Mouse (Mus musculus) kidney, postnatal 25 days (tissue): ENCODE data around the gene Amfr.

Experiments used
- DNase-seq, 2 experiments: peaks; one replicate each; pipeline ENCODE4 v3.0.0; 2021; ENCODE audit warnings: mixed read lengths in 2 of 2

Amfr gene

DNA sequence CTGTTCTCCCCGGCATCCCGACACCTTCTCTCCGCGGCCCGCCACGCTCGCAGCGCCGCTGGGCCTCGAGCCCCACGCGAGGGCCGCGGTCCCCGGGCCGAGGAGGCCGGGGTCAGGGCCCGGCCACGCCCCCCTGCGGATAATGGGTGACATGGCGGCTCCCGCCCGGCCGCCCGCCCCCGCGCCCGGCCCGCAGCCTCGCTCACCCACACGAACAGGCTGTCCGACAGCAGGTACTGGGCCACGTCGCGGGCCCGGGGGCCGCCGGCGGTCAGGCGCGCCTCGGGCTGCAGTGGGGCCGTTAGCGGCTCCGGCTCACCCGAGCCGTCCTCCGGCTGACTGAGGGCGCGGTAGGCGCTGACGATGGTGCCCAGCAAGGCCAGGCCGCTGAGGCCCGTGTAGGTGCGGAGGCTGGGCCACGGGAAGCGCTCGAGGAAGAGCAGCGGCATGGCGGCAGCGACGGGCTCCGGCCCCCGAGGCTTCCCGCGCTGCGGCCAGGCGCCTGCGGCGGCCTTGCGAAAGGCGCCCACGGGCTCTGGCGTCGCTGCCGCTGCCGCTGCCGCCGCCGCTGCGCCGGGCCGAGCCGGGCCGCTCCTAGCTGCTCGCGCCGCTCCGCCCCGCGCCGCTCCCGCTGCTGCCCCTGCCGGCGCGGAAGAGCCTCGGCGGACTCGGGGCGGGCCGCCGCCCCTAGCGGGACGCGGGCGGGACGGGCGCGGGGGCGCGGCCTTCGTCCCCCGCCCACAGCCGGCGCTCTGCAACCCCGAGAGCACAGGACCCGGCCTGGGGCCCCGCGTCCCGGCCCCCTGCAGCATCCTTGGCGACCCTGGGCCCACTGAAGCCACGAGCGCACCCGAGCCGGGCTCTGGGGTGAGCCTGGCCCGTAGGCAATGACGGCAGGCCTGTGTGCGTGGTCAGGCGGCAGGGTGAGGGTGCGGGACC, at the start of gene Amfr:
Gene Amfr, minus strand, starts transcription at position 830 of the 939 bp plus-strand sequence.
- DNase-seq: peak; percentile 70 to 84

DNA sequence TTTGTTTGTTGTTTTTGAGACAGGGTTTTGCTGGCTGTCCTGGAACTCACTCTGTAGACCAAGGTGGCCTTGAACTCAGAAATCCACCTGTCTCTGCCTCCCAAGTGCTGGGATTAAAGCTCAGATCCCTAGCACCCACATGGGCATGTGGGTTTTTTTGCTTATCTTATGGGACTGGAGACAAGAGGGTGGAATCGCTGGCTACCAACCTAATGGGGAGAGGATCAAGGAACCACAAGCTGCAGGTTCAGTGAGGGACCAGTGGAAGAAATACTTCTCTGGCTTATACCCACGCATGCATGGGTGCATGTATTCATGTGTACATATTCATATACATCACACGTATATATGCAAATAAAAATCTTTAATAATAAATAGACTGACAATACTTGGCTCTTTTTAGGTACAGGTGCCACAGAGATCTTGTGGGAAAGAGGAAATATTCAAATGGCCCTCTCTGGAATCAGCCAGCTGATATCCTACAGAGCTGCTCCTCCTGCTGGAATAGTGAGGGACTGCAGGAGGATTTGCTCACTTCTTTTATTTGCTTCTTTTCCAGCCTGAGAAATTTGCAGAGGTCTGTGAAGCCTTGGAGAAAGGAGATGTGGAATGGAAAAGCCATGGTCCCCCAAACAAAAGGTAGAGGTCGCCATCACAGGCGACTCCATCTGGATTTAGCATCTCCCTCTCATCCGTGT, 44.7 kb upstream of the Amfr start:
- DNase-seq: peak; percentile 47 to 77

DNA sequence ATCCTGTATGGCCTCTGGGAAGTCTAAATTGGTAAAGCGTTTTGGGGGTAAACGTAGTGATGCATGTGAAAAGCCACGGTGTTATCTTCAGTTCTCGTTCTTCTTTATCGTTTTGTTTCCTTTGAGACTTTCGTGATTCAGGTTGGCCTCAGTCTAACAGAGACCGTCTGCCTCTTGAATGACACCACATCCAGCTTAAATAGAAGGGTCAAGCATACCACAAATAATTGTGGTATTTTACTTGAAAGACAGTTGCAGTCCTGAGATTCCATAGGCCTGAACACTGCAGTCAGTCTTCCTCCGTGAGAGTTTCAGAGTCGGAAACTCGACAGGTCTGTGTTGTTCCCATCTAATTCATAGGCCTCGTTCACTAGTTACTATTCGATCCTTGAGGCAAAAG, 40.1 kb upstream of the Amfr start:
- DNase-seq: no peak

DNA sequence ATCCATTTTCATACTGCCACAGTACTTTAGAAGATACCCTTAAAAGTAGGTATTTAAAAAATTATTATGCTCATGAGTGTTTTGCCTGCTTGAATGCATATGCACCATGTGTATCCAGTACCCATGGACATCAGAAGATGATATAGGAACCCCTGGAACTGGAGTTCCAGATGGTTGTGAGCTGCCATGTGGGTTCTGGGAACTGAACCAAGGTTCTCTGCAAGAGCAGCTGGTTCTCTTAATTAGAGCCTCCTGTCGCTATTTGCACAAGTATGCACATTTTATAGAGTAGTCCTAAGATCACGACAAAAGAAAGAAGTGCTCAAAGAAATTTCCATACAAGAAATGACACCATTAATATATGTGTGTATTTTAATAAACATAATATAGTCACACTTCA, 35.2 kb upstream of the Amfr start:
- DNase-seq: no peak

DNA sequence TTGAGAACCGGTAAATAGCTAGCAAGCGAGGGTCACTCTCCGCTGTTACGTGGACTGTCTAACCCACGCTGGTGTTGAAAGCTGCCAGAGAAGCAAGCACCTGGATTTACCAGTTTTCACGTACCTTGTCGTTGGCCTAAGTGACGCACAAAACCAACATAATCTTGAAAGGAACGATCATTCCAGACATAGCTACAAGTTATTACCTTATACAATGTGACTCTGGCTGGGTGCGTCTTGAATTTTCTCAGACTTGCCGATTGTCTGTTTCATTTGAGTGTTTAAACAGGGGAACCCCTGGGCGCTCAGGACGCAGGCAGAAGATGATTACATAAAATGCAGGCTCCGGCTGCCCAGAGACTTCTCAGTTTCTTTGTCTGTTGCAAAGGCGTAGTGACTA, 25.2 kb upstream of the Amfr start:
- no peak for DNase-seq

- peak; percentile 96 for DNase-seq
Observed at GRCm38 (mm10) chr8:94036944-94037524, 24.4 kb upstream of the Amfr start, which contains the start of the genes Nudt21 and Ogfod1. TSS of gene Nudt21 (minus strand) at chr8:94037031. TSS of gene Ogfod1 (plus strand) at chr8:94037198.

DNA sequence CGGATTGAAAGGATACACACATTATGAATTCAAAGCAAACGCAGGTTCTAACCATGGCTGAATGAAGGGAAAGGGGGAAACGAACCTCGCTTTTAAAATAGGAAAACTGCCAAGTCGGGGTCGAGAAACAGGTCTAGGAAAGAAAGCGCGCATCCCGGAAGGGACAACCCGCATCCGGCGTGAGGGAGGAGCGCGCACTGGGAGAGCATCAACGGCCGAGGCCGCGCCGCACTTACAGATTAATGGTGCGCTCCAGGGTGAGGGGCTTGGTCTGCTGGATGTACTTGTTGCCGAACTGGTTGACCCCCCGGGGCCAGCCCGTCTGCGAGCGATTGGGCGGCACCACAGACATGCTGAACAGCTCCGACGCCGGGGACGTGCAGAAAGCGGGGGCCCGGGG, 23.9 kb upstream of the Amfr start:
- DNase-seq: peak; percentile 62 to 80

DNA sequence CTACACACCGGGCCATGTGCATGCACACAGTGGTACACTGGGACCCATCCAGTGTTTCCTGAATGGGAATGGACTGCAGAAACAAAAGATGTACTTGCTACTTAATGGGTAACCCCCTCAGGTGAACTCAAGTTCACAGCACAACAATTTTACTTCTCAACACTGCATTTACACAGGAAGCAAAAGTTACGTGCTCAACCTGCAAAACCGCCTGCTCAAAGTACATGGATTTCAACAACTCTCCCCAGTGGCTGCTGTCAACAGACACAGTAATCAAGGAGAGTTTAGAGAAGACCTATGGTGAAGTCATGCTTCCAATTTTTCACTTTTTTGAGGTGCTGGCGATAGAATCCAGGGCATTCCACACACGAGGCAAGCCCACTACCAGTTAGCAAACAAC, 22.6 kb upstream of the Amfr start:
- no peak for DNase-seq

GRCm38 (mm10) chr8:94033601-94034000, 21.0 kb upstream of the Amfr start:
- DNase-seq: no peak

DNA sequence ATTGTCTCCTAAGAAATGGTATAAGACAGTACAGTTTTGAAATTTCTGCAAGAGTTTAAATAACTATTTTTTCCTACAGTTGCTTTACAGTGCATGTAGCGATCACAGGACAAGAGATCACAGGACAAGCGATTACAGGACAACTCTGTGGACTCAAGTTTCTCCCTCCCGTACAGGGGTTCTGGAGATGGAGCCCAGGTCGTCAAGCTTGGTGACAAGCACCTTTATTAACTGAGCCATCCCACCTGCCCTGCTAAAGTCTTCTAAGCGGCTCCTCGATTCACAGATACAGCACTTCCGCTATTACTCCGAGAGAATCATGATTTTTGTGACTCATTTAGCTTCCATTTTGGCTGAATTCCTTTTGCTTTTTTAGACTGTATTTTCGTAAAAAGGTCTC, 17.1 kb upstream of the Amfr start:
- DNase-seq: no peak

DNA sequence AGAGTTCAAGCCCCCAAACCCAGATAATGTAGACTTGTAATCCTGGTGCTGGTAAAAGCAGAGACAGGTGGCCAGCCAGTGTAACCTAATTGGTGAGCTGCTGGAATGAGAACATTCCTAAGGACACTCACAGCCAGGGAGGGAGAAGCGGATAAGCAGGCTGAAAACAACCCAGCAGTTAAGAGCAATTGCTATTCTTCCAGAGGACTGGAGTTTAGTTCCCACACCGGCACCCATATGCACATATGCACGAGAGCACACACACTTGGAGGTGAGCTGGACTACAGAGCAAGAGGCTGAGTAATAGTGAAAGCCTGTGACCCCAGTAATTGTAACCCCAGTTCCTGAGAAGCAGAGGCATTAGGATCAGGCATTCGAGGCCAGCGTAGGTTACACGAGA, 11.3 kb upstream of the Amfr start:
- no peak for DNase-seq

DNA sequence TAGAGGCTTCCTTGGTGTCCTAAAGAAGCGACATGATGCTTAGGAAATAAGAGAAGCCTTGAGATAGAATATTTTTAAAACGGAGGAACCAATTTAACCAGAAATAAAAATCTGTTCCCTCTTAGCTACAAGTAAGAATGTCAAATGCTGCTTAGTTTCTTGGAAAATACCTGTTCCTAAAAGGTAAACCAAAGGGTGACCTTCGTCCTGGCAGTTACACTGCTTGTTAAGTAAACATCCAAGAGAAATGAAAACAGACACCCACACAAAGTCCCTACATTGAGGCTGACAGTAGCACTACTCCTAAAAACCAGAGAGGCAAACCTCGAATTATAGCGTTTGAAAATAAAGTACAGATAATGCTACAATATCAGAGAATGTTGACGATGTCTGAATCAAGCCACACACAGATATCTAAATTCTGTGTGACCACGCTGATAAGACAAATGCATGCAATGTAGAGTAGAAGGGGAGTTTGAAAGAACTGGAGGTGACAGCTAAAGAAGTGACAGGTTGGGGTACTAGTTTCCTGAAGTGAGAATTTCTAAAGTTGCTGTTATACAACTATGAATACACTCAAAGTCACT, 477 bp upstream of the Amfr start:
- no peak for DNase-seq

DNA sequence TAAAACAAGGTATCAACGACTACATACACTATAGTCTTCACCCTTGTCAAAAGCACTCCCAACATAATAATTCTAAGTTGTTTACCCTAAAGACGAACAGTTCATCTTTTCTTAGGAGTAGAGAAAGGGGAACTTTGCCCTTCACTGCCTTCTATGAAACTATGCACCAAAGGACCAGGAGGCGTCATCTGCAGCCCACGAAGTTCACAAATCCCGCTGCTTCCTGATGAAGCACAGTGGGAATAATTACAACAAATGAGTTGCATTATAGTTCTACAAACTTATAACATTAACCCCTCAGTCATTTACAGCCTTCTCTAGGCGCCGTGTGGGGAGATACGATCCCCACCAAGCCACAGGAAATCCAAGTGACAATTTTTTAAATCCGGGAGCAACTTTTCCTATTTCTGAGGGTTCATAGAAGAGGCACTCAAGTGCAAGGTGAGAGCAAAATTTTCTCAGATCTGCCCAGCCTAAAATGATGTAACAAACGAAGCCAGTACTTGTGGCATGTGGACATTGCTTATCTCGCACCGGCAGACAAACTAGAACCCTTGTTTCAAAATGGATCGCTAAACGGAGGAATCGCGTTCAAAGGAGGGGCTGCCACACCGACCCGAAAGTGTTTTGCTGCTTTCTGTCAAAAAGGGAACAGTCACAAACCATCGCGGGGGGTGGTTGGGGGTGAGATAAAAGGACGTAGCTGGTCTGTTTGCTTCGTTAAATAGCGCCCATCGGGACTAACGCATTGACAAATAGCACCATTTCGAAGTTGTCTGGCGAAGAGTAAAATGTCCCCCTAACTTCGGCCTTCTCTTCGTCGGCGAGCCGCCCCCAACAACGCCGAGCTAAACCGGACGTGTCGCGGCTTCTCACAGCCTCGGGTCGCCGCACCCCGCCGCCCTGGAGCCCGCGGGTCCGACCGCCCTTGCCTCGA, 1.3 kb downstream of the Amfr start:
- DNase-seq: peak; percentile 13 to 40

DNA sequence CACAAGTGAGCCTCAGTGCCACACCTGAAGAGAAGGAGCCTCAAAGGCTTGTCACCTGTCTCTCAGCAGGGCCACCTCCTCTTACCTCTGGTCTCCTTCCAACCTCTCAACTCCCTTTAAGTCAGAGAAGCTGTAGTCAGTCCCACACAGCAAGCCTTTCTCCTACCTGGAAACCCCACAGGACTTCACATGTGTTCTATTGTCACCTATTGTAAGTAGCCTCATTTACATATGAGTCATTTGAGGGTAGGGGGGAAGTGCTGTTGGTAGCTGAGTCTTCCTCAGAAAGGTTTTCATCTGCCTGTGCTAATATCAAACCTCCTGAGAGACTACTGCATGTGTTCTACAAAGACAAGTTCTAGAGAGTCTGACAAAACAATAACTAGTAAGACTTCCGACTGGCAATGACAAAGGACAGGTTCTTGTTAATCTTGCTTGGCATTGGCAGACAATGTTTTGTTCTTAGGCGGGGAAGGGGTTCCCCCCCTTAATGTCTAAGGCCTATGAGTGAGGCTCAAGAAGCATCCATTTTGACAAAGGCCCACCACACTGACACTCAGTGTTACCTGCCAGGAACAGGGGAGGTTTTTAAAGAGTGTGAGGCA, 2.4 kb downstream of the Amfr start:
- no peak for DNase-seq

GRCm38 (mm10) chr8:94009243-94009845, 3.3 kb downstream of the Amfr start:
- DNase-seq: no peak

DNA sequence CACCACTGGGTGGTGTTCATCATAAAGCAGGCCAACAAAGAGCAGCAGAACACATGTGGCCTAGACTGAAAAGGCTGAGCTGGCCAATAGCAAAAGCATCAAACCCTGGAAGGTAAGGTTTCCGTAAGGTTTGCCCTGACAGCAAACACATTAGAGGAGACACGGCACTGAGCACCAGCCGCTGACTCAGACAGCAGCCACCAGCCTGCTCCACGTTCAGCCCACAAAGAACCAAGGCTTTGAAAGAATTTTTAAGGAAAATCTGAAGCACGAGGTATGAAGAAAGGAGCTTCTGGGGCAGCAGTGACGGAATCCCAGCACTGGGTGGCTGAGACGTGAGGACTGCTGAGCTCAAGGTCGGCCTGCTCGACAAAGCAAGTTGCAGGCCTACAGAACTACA, 8.5 kb downstream of the Amfr start:
- no peak for DNase-seq

- DNase-seq: no peak
Observed at GRCm38 (mm10) chr8:93998961-93999360, 13.7 kb downstream of the Amfr start.

GRCm38 (mm10) chr8:93989739-93990138, 22.9 kb downstream of the Amfr start:
- DNase-seq: no peak

DNA sequence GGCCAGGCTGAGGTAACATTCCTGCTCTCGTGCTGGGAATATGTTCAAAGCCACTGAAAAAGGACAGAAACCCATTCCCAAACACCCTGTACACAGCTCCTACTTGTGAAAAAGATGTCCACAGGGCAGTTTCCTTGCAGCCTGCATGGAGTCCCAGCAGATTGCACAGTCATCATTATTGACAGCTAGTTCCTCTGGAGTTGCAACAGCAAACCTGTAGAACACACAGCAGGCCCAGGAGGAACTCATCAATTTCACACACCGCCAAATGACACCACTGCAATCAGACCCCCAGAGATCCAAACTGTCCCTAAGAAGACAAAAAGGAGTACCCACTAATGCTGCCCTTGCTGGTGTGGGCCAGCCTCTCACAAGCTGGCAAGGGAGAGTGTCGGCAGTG, 27.9 kb downstream of the Amfr start:
- DNase-seq: no peak

DNA sequence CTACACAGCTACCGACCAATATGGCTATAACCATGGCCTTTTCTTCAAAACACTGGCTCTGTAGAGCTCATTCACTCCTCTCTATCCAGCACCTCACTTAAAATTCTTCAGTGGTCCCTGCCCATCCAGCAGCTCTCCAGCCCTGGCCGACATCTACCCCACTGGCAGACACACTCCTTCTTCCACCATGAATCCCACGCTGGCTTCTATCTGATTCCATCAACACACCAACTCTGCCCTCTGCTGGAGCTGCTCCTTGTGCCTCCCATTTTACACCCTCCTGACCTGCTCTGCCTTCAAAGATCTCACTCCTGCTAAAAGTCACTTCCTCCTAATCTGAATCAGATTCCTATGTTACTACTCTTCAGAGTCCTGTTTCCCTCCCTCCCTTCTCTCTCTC, 28.8 kb downstream of the Amfr start:
- peak in 1 of 2 experiments; percentile 18 for DNase-seq

GRCm38 (mm10) chr8:93981679-93982215, 30.9 kb downstream of the Amfr start:
- peak in 1 of 2 experiments; percentile 23 for DNase-seq
